Mouse (Mus musculus): ENCODE measurements at regions not wholly inside any gene's neighbourhood (a gene's known extent, or its start where the extent isn't known, plus 50 kb on each side); places are given as distances from the start of the nearest gene placed in this dataset.

- DNase-seq = no peak
These were observed 186.2 kb upstream of the Robo2 start for GRCm38 (mm10) chr16:74597735-74598340.

GRCm38 (mm10) chr16:74591896-74592295, 180.3 kb upstream of the Robo2 start:
- no peak for DNase-seq

- no peak for DNase-seq
These were observed 171.2 kb upstream of the Robo2 start for GRCm38 (mm10) chr16:74582645-74583423.

GRCm38 (mm10) chr16:74548374-74548773, 136.7 kb upstream of the Robo2 start:
- peak; percentile 4 for DNase-seq

GRCm38 (mm10) chr16:74530531-74530930, 118.9 kb upstream of the Robo2 start:
- DNase-seq = no peak

GRCm38 (mm10) chr16:74528245-74528644, 116.6 kb upstream of the Robo2 start:
- DNase-seq = no peak

- no peak for DNase-seq
These were observed 114.9 kb upstream of the Robo2 start for GRCm38 (mm10) chr16:74526521-74526920.

GRCm38 (mm10) chr16:74520501-74520900, 108.9 kb upstream of the Robo2 start:
- no peak for DNase-seq

- no peak for DNase-seq
These were observed 106.3 kb upstream of the Robo2 start for GRCm38 (mm10) chr16:74517888-74518287.

GRCm38 (mm10) chr16:74517374-74517773, 105.7 kb upstream of the Robo2 start:
- no peak for DNase-seq

- no peak for DNase-seq
These were observed 102.9 kb upstream of the Robo2 start for GRCm38 (mm10) chr16:74514481-74514880.

GRCm38 (mm10) chr16:74510383-74510782, 98.8 kb upstream of the Robo2 start:
- DNase-seq = no peak

GRCm38 (mm10) chr16:74509489-74509888, 97.9 kb upstream of the Robo2 start:
- DNase-seq = no peak

- DNase-seq = no peak
These were observed 95.1 kb upstream of the Robo2 start for GRCm38 (mm10) chr16:74506719-74507118.

GRCm38 (mm10) chr16:74506173-74506709, 94.6 kb upstream of the Robo2 start:
- no peak for DNase-seq

- no peak for DNase-seq
These were observed 92.8 kb upstream of the Robo2 start for GRCm38 (mm10) chr16:74504426-74504825.

GRCm38 (mm10) chr16:74500687-74501086, 89.1 kb upstream of the Robo2 start:
- no peak for DNase-seq

GRCm38 (mm10) chr16:74467745-74468420, 56.3 kb upstream of the Robo2 start:
- DNase-seq = no peak

- DNase-seq = no peak
These were observed 55.5 kb upstream of the Robo2 start for GRCm38 (mm10) chr16:74467159-74467558.

- DNase-seq = no peak
These were observed 53.2 kb upstream of the Robo2 start for GRCm38 (mm10) chr16:74464835-74465234.

- DNase-seq = no peak
These were observed 52.7 kb upstream of the Robo2 start for GRCm38 (mm10) chr16:74464290-74464689.

GRCm38 (mm10) chr16:74462436-74462835, 50.8 kb upstream of the Robo2 start:
- no peak for DNase-seq

Measured in kidney, adult 9 months (tissue).